Comparison of ENCODE assay signal across 13 mouse cellular contexts in the genomic region with DNA sequence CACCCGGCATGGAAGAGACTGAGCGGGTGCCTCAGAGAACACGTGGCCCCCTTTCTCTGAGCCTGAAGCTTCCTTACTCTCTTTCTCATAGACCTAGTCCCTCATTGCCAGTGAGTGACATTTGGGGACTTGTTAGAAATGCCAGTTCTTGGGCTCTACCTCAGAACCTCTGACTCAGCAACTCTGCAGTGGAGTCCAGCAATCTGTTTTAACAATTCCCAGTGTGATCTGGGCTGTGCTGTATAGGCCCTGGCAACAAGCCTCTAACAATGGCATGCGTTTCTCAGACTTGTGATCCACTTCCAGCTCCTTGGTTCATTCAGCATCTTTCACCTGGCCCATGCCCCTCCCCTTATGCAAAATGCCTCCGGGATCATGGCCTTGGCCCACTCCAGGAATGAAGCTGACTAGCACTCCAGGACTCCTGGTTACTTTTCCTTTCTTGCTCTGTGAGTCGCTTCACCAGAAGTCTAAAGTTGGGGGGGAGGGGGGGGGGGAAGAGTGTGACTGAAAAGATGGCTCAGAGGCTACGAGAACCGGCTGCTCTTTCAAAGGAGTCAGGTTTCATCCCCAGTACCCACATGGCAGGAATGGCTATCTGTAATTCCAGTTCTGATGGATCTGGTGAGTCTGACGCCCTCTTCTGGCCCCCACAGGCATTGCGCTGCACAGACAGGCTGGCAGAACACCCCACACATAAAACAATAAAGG. TPM values are rescaled to one million over a fixed set of nuclear protein-coding genes. Genes with fewer than 3 reads are reported as not detected.
DNase-seq lines count a peak whose midpoint lies in the region; ATAC-seq and TF ChIP-seq lines count a peak whose summit lies in the region.
"Had no signal": no experiment of that assay in that cellular context is flagged by ENCODE, and none has a peak within 500 bp of the region (broad histone marks: within the 10 kb centered on the region; RNA-seq: fewer than 3 reads in every experiment).

No protein-coding gene starts in this region.

- peaks cover 39% of the 10 kb centered on the region for H3K27me3 ChIP-seq in heart, postnatal 0 days (ENCODE audit: control insufficient read depth, insufficient read depth, low read length)
- H3K27me3 ChIP-seq in midbrain, postnatal 0 days (ENCODE audit: insufficient read depth, low read length), result peaks cover 49% of the 10 kb centered on the region
- peaks cover 96% of the 10 kb centered on the region for H3K27me3 ChIP-seq in midbrain, embryonic 13.5 days

- no peak overlapping the region for H3K27ac ChIP-seq in heart, postnatal 0 days (ENCODE audit: low read depth)
- no peak overlapping the region for H3K27ac ChIP-seq in midbrain, postnatal 0 days (ENCODE audit: low read depth, low read length)
- no peak overlapping the region for H3K27ac ChIP-seq in midbrain, embryonic 13.5 days
- H3K27ac ChIP-seq in cortical plate, adult 2 months (ENCODE audit: insufficient read depth, low read length), result no peak overlapping the region
- H3K27ac ChIP-seq: embryonic facial prominence, embryonic 13.5 days had no signal

- TF ChIP-seq EP300 in heart, postnatal 0 days (IDR thresholded peaks at IDR 0.05; ENCODE audit: low read depth), result no peak

- peak; percentile 32 for TF ChIP-seq CTCF in heart, postnatal 0 days (IDR thresholded peaks at IDR 0.05; ENCODE audit: low read depth)
- peak; percentile 52 for TF ChIP-seq CTCF in midbrain, postnatal 0 days (IDR thresholded peaks at IDR 0.05)
- peak; percentile 33; the same call in 1 of the 2 replicates for TF ChIP-seq CTCF in cortical plate, adult 2 months (IDR thresholded peaks at IDR 0.05; ENCODE audit: extremely low read depth, insufficient read depth, low read length)

- WGBS in heart, postnatal 0 days, result 26% methylated on average over 10 of the region's 10 CpGs
- WGBS in midbrain, postnatal 0 days, result 13% methylated on average over 10 of the region's 10 CpGs
- 15% methylated on average over 10 of the region's 10 CpGs for WGBS in midbrain, embryonic 13.5 days

- no peak overlapping the region for H3K4me2 ChIP-seq in heart, postnatal 0 days (ENCODE audit: low read depth, low read length)
- H3K4me2 ChIP-seq in midbrain, postnatal 0 days (ENCODE audit: low read depth, low read length, poor library complexity, severe bottlenecking), result no peak overlapping the region
- no peak overlapping the region for H3K4me2 ChIP-seq in midbrain, embryonic 13.5 days (replicated peaks)
- H3K4me2 ChIP-seq: embryonic facial prominence, embryonic 13.5 days had no signal

- no peak for ATAC-seq in heart, postnatal 0 days (ENCODE audit: insufficient read depth, low read depth)
- ATAC-seq in midbrain, postnatal 0 days (ENCODE audit: low FRiP score), result no peak
- no peak for ATAC-seq in midbrain, embryonic 13.5 days
- no peak for ATAC-seq in frontal cortex, adult (ENCODE audit: low TSS enrichment)

- H3K9ac ChIP-seq in heart, postnatal 0 days (replicated peaks; ENCODE audit: low read depth, low read length), result no peak overlapping the region
- no peak overlapping the region for H3K9ac ChIP-seq in midbrain, postnatal 0 days (replicated peaks; ENCODE audit: low read length, poor library complexity, severe bottlenecking)
- no peak overlapping the region for H3K9ac ChIP-seq in midbrain, embryonic 13.5 days (replicated peaks)
- H3K9ac ChIP-seq: embryonic facial prominence, embryonic 13.5 days had no signal

- peaks cover 10% of the 10 kb centered on the region for H3K36me3 ChIP-seq in heart, postnatal 0 days (replicated peaks; ENCODE audit: control insufficient read depth, insufficient read depth, low read length)
- H3K36me3 ChIP-seq in midbrain, postnatal 0 days (ENCODE audit: insufficient read depth, low read length), result peaks cover 17% of the 10 kb centered on the region
- H3K36me3 ChIP-seq in midbrain, embryonic 13.5 days, result peaks cover 18% of the 10 kb centered on the region

- no peaks in the 10 kb centered on the region for H3K4me1 ChIP-seq in heart, postnatal 0 days (ENCODE audit: control insufficient read depth, insufficient read depth)
- H3K4me1 ChIP-seq in midbrain, postnatal 0 days (ENCODE audit: insufficient read depth, low read length), result 0 out of 2 replicates have a peak, but pooled peaks cover 3% of the 10 kb centered on the region
- peaks cover 27% of the 10 kb centered on the region for H3K4me1 ChIP-seq in midbrain, embryonic 13.5 days (replicated peaks)
- H3K4me1 ChIP-seq in cortical plate, adult 2 months (ENCODE audit: control insufficient read depth, insufficient read depth, low read length), result no peaks in the 10 kb centered on the region

- no peak overlapping the region for H3K4me3 ChIP-seq in heart, postnatal 0 days (ENCODE audit: low read depth, low read length)
- H3K4me3 ChIP-seq in midbrain, postnatal 0 days (ENCODE audit: low read depth, low read length), result no peak overlapping the region
- H3K4me3 ChIP-seq in midbrain, embryonic 13.5 days (replicated peaks), result no peak overlapping the region
- H3K4me3 ChIP-seq in cortical plate, adult 2 months (ENCODE audit: insufficient read depth, low read length), result no peak overlapping the region
- H3K4me3 ChIP-seq: embryonic facial prominence, embryonic 13.5 days had no signal

- no peaks in the 10 kb centered on the region for H3K9me3 ChIP-seq in heart, postnatal 0 days (replicated peaks; ENCODE audit: control insufficient read depth, low read length)
- no peaks in the 10 kb centered on the region for H3K9me3 ChIP-seq in midbrain, postnatal 0 days (ENCODE audit: low read length)
- no peaks in the 10 kb centered on the region for H3K9me3 ChIP-seq in midbrain, embryonic 13.5 days
- H3K9me3 ChIP-seq: embryonic facial prominence, embryonic 13.5 days had no signal

- no peak for DNase-seq in heart, postnatal 0 days (ENCODE audit: low spot score)
- no peak for DNase-seq in heart, postnatal 4 days
- DNase-seq in midbrain, postnatal 0 days (ENCODE audit: low spot score), result no peak
- peak; percentile 60 for DNase-seq in testis, postnatal 10 days (ENCODE audit: low spot score)
- DNase-seq in ovary, postnatal 10 days (ENCODE audit: low spot score), result no peak

- TF ChIP-seq POLR2A in cortical plate, adult 2 months (IDR thresholded peaks at IDR 0.05; ENCODE audit: extremely low read depth, insufficient read depth, low read length), result no peak

RNA-seq across cellular contexts. Expression of a gene that starts 4.1 kb away (rescaled TPM):
- total RNA-seq in heart, postnatal 0 days (2014; rRNA removed; ENCODE audit: low replicate concordance), result not detected in 2 replicates
- not detected in 2 replicates for polyA plus RNA-seq in heart, postnatal 0 days (2015; fragmentation: Nextera tagmentation; extraction: Ambion mirVana)
- total RNA-seq in heart, postnatal 4 days (2021), result not detected
- 0.14 TPM in 1 of 2 replicates, not detected in the other for total RNA-seq in midbrain, postnatal 0 days (2014; rRNA removed)
- 0.15 and 0.31 TPM in 2 replicates for polyA plus RNA-seq in midbrain, postnatal 0 days (2015; fragmentation: Nextera tagmentation; extraction: Ambion mirVana)
- polyA plus RNA-seq in midbrain, embryonic 13.5 days (2015; fragmentation: Nextera tagmentation; extraction: Ambion mirVana), result 0.82 and 1.7 TPM in 2 replicates
- not detected in 2 replicates for polyA plus RNA-seq in cortical plate, adult 2 months (2012; rRNA removed)
- total RNA-seq: gastrocnemius, adult 18-20 months; megakaryocyte-erythroid progenitor cell, adult 5-6 weeks had no signal
- polyA plus RNA-seq: embryonic facial prominence, embryonic 13.5 days; heart, embryonic 16.5 days; large intestine, adult 2 months had no signal

RNA-seq across cellular contexts. Expression of a gene that starts 13.1 kb away (rescaled TPM):
- 29.0 and 36.2 TPM in 2 replicates for total RNA-seq in heart, postnatal 0 days (2014; rRNA removed; ENCODE audit: low replicate concordance)
- 11.0 TPM in 2 replicates for polyA plus RNA-seq in heart, postnatal 0 days (2015; fragmentation: Nextera tagmentation; extraction: Ambion mirVana)
- total RNA-seq in heart, postnatal 4 days (2021), result 10 to 100 TPM; 17.5 to 18.3 TPM
- total RNA-seq in midbrain, postnatal 0 days (2014; rRNA removed), result 322 and 393 TPM in 2 replicates
- polyA plus RNA-seq in midbrain, postnatal 0 days (2015; fragmentation: Nextera tagmentation; extraction: Ambion mirVana), result 186 and 194 TPM in 2 replicates
- polyA plus RNA-seq in midbrain, embryonic 13.5 days (2015; fragmentation: Nextera tagmentation; extraction: Ambion mirVana), result 67.8 and 71.3 TPM in 2 replicates
- 896 and 954 TPM in 2 replicates for polyA plus RNA-seq in cortical plate, adult 2 months (2012; rRNA removed)

RNA-seq across cellular contexts. Expression of a gene that starts 13.2 kb away (rescaled TPM):
- total RNA-seq in heart, postnatal 0 days (2014; rRNA removed; ENCODE audit: low replicate concordance), result 50.6 and 69.0 TPM in 2 replicates
- 15.7 and 16.6 TPM in 2 replicates for polyA plus RNA-seq in heart, postnatal 0 days (2015; fragmentation: Nextera tagmentation; extraction: Ambion mirVana)
- 10 to 100 TPM; 21.3 to 22.8 TPM for total RNA-seq in heart, postnatal 4 days (2021)
- total RNA-seq in midbrain, postnatal 0 days (2014; rRNA removed), result 35.5 and 38.0 TPM in 2 replicates
- 37.2 and 40.1 TPM in 2 replicates for polyA plus RNA-seq in midbrain, postnatal 0 days (2015; fragmentation: Nextera tagmentation; extraction: Ambion mirVana)
- 37.0 and 38.7 TPM in 2 replicates for polyA plus RNA-seq in midbrain, embryonic 13.5 days (2015; fragmentation: Nextera tagmentation; extraction: Ambion mirVana)
- 43.0 and 43.6 TPM in 2 replicates for polyA plus RNA-seq in cortical plate, adult 2 months (2012; rRNA removed)
